Mouse (Mus musculus) liver, embryonic 11.5 days (tissue): ENCODE data around the gene Nif3l1. TPM values are rescaled to one million over a fixed set of nuclear protein-coding genes. Genes with fewer than 3 reads are reported as not detected.
A peak's percentile ranks its signal among the peaks of the same experiment; 100 is the strongest.

ENCODE experiments used
- ATAC-seq: fragments of 200-750 bp; cut with Nextera tagmentation; replicated peaks from 2 replicates; pipeline ENCODE4 v1.8.0; 2017; ENCODE audit warnings: moderate number of reproducible peaks, mild to moderate bottlenecking, moderate TSS enrichment, moderate library complexity; ENCODE audit not compliant: low FRiP score
- DNase-seq: peaks from one replicate; pipeline ENCODE4 v3.0.0-alpha.2; 2017; ENCODE audit warnings: low spot score
- H3K27ac ChIP-seq: fragments of 300-500 bp; sonication (generic); 2 replicates; pipeline ENCODE4 v1.5.1; 2014; ENCODE audit warnings: mild to moderate bottlenecking, low read depth, low read length, control low read depth
- H3K27me3 ChIP-seq: fragments of 300-500 bp; sonication (generic); replicated peaks from 2 replicates; pipeline ENCODE4 v1.6.1; 2014; ENCODE audit warnings: low read length, mixed read lengths; ENCODE audit not compliant: control insufficient read depth, insufficient read depth
- H3K36me3 ChIP-seq: fragments of 300-500 bp; sonication (generic); 2 replicates; pipeline ENCODE4 v1.6.1; 2014; ENCODE audit warnings: mild to moderate bottlenecking, low read length, moderate library complexity, mixed read lengths; ENCODE audit not compliant: control insufficient read depth, insufficient read depth
- H3K4me1 ChIP-seq: fragments of 300-500 bp; sonication (generic); replicated peaks from 2 replicates; pipeline ENCODE4 v1.6.1; 2014; ENCODE audit warnings: low read length, mixed read lengths; ENCODE audit not compliant: control insufficient read depth, insufficient read depth
- H3K4me2 ChIP-seq: fragments of 300-500 bp; sonication (generic); 2 replicates; pipeline ENCODE4 v1.6.1; 2014; ENCODE audit warnings: mild to moderate bottlenecking, control low read depth, moderate library complexity
- H3K4me3 ChIP-seq: fragments of 300-500 bp; sonication (generic); 2 replicates; pipeline ENCODE4 v1.5.1; 2014; ENCODE audit warnings: low read depth, low read length, control low read depth
- H3K9ac ChIP-seq: fragments of 300-500 bp; sonication (generic); 2 replicates; pipeline ENCODE4 v1.6.1; 2014; ENCODE audit warnings: low read depth, low read length, control low read depth
- H3K9me3 ChIP-seq: fragments of 300-500 bp; sonication (generic); 2 replicates; pipeline ENCODE4 v1.6.1; 2016; ENCODE audit warnings: low read length, inconsistent platforms, mixed read lengths; ENCODE audit not compliant: control insufficient read depth
- WGBS: fragments of 180-500 bp; shearing (Covaris S2); extraction: QIAGEN DNeasy Blood & Tissue Kit; methylation state at CpG from one replicate; pipeline ENCODE4 v1.1.7; 2014; 5-methylcytosine and 5-hydroxymethylcytosine counted together
- polyA plus RNA-seq: library from polyadenylated mRNA; unstranded; fragments of >200 nt; fragmentation: Nextera tagmentation; extraction: Ambion mirVana; gene quantifications from 2 replicates; pipeline ENCODE4 v1.2.1, GENCODE M21; 2014

Nif3l1 gene
- polyA plus RNA-seq, 1 experiment from 2014 or later, result 45.0 TPM

GRCm38 (mm10) chr1:58410198-58410588, 34.8 kb upstream of the Nif3l1 start:
- WGBS, result 76% methylated on average over 3 of the region's 3 CpGs
- ATAC-seq (no peak), DNase-seq (no peak)
- H3K4me2 ChIP-seq, result no peak overlapping the region
- H3K9ac ChIP-seq, result no peak overlapping the region
- H3K27me3 ChIP-seq, result no peaks in the 10 kb centered on the region
- H3K36me3 ChIP-seq, result peaks cover 45% of the 10 kb centered on the region
- no peak overlapping the region for H3K27ac ChIP-seq
- H3K9me3 ChIP-seq, result no peaks in the 10 kb centered on the region
- H3K4me1 ChIP-seq, result no peaks in the 10 kb centered on the region
- no peak overlapping the region for H3K4me3 ChIP-seq

DNA sequence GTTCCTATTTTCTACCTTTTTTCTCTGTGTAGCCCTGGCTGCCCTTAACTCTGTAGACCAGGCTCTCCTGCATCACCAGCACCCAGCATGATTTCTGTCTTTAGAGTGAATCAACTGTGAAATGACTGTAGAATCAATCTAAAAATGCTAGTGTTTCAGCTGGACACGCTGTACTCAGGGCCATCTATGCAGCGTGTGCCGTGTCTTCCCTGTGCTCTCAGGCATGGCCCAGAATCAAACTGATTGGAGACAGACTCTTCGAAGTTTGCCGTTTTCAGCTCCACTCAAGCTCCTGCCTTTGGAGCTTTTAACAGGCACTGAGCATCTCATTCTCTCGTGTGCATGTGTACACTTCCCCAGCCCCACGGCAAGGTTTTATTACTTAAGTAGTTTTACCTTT, 34.2 kb upstream of the Nif3l1 start:
- no peak overlapping the region for H3K9ac ChIP-seq
- DNase-seq (no peak), ATAC-seq (no peak)
- H3K27me3 ChIP-seq, result no peaks in the 10 kb centered on the region
- no peak overlapping the region for H3K4me3 ChIP-seq
- H3K27ac ChIP-seq, result no peak overlapping the region
- 89% methylated on average over 7 of the region's 7 CpGs for WGBS
- no peaks in the 10 kb centered on the region for H3K9me3 ChIP-seq
- no peak overlapping the region for H3K4me2 ChIP-seq
- H3K36me3 ChIP-seq, result peaks cover 49% of the 10 kb centered on the region
- no peaks in the 10 kb centered on the region for H3K4me1 ChIP-seq

DNA sequence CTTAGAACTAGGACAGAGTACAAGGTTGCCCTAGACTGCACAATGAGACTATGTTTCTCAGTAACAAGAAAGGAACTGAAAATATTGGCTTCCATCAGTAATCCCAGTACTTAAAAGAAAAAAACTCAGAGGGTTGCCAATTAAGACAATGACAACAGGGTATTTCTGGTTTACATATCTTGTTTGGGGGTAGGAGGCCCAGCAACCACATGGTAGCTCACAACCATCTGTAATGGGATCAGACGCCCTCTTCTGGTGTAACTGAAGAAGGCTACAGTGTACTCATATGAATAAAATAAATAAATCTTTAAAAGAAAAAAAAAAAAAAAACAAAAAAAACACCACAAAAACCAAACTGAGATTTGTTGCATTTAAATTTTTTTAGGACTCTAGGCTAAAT, 29.5 kb upstream of the Nif3l1 start:
- WGBS, result 44% methylated on average over 1 of the region's 1 CpGs
- Histone ChIP-seq H3K27ac (no peak overlapping the region), H3K9me3 (no peaks in the 10 kb centered on the region), H3K4me2 (no peak overlapping the region), H3K27me3 (no peaks in the 10 kb centered on the region), H3K4me1 (no peaks in the 10 kb centered on the region), H3K4me3 (no peak overlapping the region), H3K36me3 (peaks cover 70% of the 10 kb centered on the region), H3K9ac (no peak overlapping the region)
- DNase-seq, result no peak
- no peak for ATAC-seq

GRCm38 (mm10) chr1:58416048-58416447, 28.9 kb upstream of the Nif3l1 start:
- 84% methylated on average over 2 of the region's 2 CpGs for WGBS
- DNase-seq (no peak), ATAC-seq (no peak)
- no peaks in the 10 kb centered on the region; the same call in 1 of the 2 replicates for H3K4me1 ChIP-seq
- H3K36me3 ChIP-seq, result peaks cover 66% of the 10 kb centered on the region
- H3K27ac ChIP-seq, result no peak overlapping the region
- no peak overlapping the region for H3K4me3 ChIP-seq
- H3K4me2 ChIP-seq, result no peak overlapping the region
- H3K9me3 ChIP-seq, result no peaks in the 10 kb centered on the region
- no peak overlapping the region for H3K9ac ChIP-seq
- H3K27me3 ChIP-seq, result no peaks in the 10 kb centered on the region

GRCm38 (mm10) chr1:58420032-58420431, 24.9 kb upstream of the Nif3l1 start:
- no peaks in the 10 kb centered on the region for H3K9me3 ChIP-seq
- peaks cover 43% of the 10 kb centered on the region for H3K36me3 ChIP-seq
- H3K9ac ChIP-seq, result no peak overlapping the region
- H3K4me1 ChIP-seq, result peaks cover 9% of the 10 kb centered on the region
- DNase-seq, result no peak
- no peak overlapping the region for H3K4me2 ChIP-seq
- 83% methylated on average over 10 of the region's 10 CpGs for WGBS
- H3K27ac ChIP-seq, result no peak overlapping the region
- ATAC-seq, result no peak
- H3K27me3 ChIP-seq, result no peaks in the 10 kb centered on the region
- no peak overlapping the region for H3K4me3 ChIP-seq

GRCm38 (mm10) chr1:58420961-58421360, 24.0 kb upstream of the Nif3l1 start:
- Histone ChIP-seq H3K4me3 (no peak overlapping the region), H3K36me3 (peaks cover 36% of the 10 kb centered on the region), H3K9me3 (no peaks in the 10 kb centered on the region), H3K9ac (no peak overlapping the region), H3K27me3 (no peaks in the 10 kb centered on the region), H3K4me2 (no peak overlapping the region), H3K4me1 (peaks cover 9% of the 10 kb centered on the region), H3K27ac (no peak overlapping the region)
- WGBS, result 72% methylated on average over 7 of the region's 7 CpGs
- DNase-seq (no peak), ATAC-seq (no peak)

- Histone ChIP-seq H3K9ac (peak overlapping the region; percentile 100), H3K27ac (peak overlapping the region; percentile 100), H3K4me2 (peak overlapping the region; percentile 63), H3K9me3 (no peaks in the 10 kb centered on the region), H3K27me3 (no peaks in the 10 kb centered on the region), H3K4me1 (peaks cover 9% of the 10 kb centered on the region), H3K36me3 (peaks cover 28% of the 10 kb centered on the region), H3K4me3 (peak overlapping the region; percentile 100)
- DNase-seq, result peak; percentile 44
- ATAC-seq, result 0 out of 2 replicates have a peak, but pooled peaks have one; percentile 47
- 8% methylated on average over 13 of the region's 13 CpGs for WGBS
Observed at GRCm38 (mm10) chr1:58422879-58423278, 22.1 kb upstream of the Nif3l1 start.

DNA sequence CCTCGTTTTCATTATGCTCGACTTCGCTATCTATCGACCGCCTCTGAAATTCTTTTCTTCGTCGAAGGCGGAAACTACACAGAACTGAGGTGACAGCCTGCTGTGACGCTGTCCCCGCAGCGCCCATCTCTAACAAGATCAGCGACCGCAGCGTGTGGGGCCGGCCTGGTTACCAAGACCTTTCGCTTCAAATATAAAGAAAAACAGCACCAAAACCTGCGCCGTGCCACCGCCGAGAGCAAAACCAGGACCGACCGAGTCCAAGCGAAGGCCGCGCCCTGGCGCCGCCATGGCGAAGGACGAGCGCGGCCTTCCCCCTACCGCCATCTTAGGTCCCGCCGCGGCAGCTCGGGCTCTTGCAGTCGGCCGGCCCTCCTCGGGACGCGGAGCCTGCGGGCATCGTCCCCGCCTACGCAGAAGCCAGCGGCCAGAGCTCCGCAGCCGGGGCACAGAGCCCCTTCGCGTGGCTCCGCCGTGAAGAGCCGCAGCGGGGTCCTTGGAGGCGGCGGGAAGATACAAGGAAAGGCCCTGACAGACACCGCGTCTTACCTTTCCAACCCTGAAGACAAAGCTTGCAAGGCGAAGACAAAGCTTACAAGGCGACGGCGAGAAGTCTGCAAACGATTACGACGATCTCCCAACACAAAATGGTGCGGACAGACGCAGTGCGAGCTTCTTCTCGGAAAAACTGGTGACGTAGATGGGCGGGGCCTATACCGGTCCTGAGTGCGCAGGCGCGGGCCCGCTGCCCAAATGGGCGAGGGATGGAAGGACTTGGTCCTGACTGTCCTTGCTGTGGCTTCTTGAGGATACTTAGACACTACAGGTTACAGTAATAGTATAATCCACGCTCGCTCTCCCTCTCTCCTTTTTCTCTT, 21.3 kb upstream of the Nif3l1 start, which contains the start of gene Clk1:
TSS of gene Clk1 (minus strand) at position 696 of the 878 bp plus-strand sequence.
- peak; percentile 89 for ATAC-seq
- H3K27me3 ChIP-seq, result no peaks in the 10 kb centered on the region
- peak within 1 kb of the TSS; percentile 100 for H3K9ac ChIP-seq
- no peaks in the 10 kb centered on the region for H3K9me3 ChIP-seq
- H3K4me3 ChIP-seq, result peak within 1 kb of the TSS; percentile 100
- H3K4me2 ChIP-seq, result peak within 1 kb of the TSS; percentile 63
- peaks cover 9% of the 10 kb centered on the region for H3K4me1 ChIP-seq
- WGBS, result under 1% methylated on average over 79 of the region's 79 CpGs
- H3K36me3 ChIP-seq, result peaks cover 24% of the 10 kb centered on the region
- DNase-seq, result peak; percentile 85
- H3K27ac ChIP-seq, result peak within 1 kb of the TSS; percentile 100

DNA sequence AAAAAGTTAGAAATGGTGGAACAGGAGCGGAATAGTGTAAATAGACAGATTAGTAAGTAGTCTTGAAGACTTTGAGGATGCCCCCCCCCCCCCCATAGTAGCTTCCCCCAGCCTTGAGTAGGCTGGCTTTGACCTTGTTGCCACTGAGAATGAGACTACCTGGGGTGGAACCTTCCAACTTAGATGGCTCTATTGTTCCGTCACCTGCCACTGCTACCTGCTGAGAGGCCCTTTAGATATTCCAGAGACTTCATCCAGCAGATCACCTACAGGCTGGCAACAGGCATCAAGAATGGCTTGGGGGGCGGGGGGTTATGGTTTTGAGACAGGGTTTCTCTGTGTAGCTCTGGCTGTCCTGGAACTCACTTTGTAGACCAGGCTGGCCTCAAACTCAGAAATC, 20.4 kb upstream of the Nif3l1 start:
- Histone ChIP-seq H3K9ac (no peak overlapping the region), H3K4me1 (peaks cover 9% of the 10 kb centered on the region), H3K4me2 (no peak overlapping the region), H3K4me3 (no peak overlapping the region), H3K9me3 (no peaks in the 10 kb centered on the region), H3K36me3 (peaks cover 15% of the 10 kb centered on the region), H3K27me3 (no peaks in the 10 kb centered on the region), H3K27ac (no peak overlapping the region; the same call in 1 of the 2 replicates)
- no peak for DNase-seq
- WGBS, result 87% methylated on average over 3 of the region's 3 CpGs
- ATAC-seq, result no peak
